Mouse (Mus musculus) heart, adult 2 months (tissue): Measurements from ENCODE around the gene Zfp954. TPM values are rescaled to one million over a fixed set of nuclear protein-coding genes. Genes with fewer than 3 reads are reported as not detected.
A peak's percentile ranks its signal among the peaks of the same experiment; 100 is the strongest.

Experiments
- DNase-seq, 2 experiments: peaks; one replicate each; pipeline ENCODE4 v3.0.0; 2021
- H3K27ac ChIP-seq: fragments of 200-600 bp; 2 replicates; pipeline ENCODE4 v1.8.1; 2022
- H3K27me3 ChIP-seq: fragments of 200-500 bp; 2 replicates; pipeline ENCODE4 v1.6.1; 2012; ENCODE audit warnings: mild to moderate bottlenecking, low read length, inconsistent platforms, mixed read lengths; ENCODE audit not compliant: control insufficient read depth, insufficient read depth
- H3K36me3 ChIP-seq: fragments of 200-500 bp; 2 replicates; pipeline ENCODE4 v1.6.1; 2012; ENCODE audit warnings: low read length, inconsistent platforms; ENCODE audit not compliant: control insufficient read depth, insufficient read depth
- H3K4me1 ChIP-seq: fragments of 200-500 bp; 2 replicates; pipeline ENCODE4 v1.6.1; 2011; ENCODE audit warnings: low read length; ENCODE audit not compliant: control insufficient read depth, insufficient read depth
- H3K4me3 ChIP-seq: fragments of 200-600 bp; 2 replicates; pipeline ENCODE4 v1.8.1; 2022
- H3K79me2 ChIP-seq: fragments of 200-500 bp; replicated peaks from 2 replicates; pipeline ENCODE4 v1.6.1; 2012; ENCODE audit warnings: mild to moderate bottlenecking, inconsistent platforms, low read length, moderate library complexity, mixed read lengths; ENCODE audit not compliant: control insufficient read depth, insufficient read depth
- H3K9ac ChIP-seq: fragments of 200-500 bp; 2 replicates; pipeline ENCODE4 v1.6.1; 2012; ENCODE audit warnings: low read depth, mild to moderate bottlenecking, control low read depth, inconsistent platforms, low read length, mixed read lengths
- CTCF ChIP-seq: fragments of 200-600 bp; IDR thresholded peaks from 2 replicates; pipeline ENCODE4 v1.8.1; 2022; ENCODE audit warnings: antibody characterized with exemption, mild to moderate bottlenecking, moderate library complexity
- EP300 ChIP-seq: fragments of 200-500 bp; IDR thresholded peaks from 2 replicates; pipeline ENCODE4 v1.6.1; 2011; ENCODE audit warnings: low read depth, low read length, control low read depth; ENCODE audit not compliant: insufficient read depth
- POLR2A ChIP-seq: fragments of 200-500 bp; IDR thresholded peaks from 2 replicates; pipeline ENCODE4 v1.6.1; 2011; ENCODE audit warnings: mild to moderate bottlenecking, low read depth, low read length, control low read depth; ENCODE audit not compliant: insufficient read depth
- WGBS: fragments of 180-500 bp; shearing (Covaris S2); methylation state at CpG from one replicate; pipeline ENCODE4 v1.1.7; 2018; 5-methylcytosine and 5-hydroxymethylcytosine counted together
- intact Hi-C: fragments of 180-260 bp; cut with DNase I; formaldehyde crosslinking; loops from one replicate; pipeline ENCODE4 v1.15.1; 2025
- polyA plus RNA-seq: library from polyadenylated mRNA; depleted of rRNA; stranded (reverse); fragments of >200 nt; gene quantifications from 2 replicates; pipeline ENCODE4 v1.2.3, GENCODE M21; 2012; rRNA removed
- total RNA-seq, 2 experiments: library from RNA; stranded (reverse); gene quantifications; 2 replicates each; pipeline ENCODE4 v1.2.3; 2021

Zfp954 gene
- total and polyA plus RNA-seq, 3 experiments: 2.6 to 3.9 (median 3.7) TPM

GRCm38 (mm10) chr7:7121602-7121980 lies 303 bp upstream of the Zfp954 start:
- Histone ChIP-seq H3K27me3 (no peaks in the 10 kb centered on the region), H3K4me1 (no peaks in the 10 kb centered on the region), H3K79me2 (no peaks in the 10 kb centered on the region), H3K36me3 (no peaks in the 10 kb centered on the region), H3K27ac (no peak overlapping the region; the same call in 1 of the 2 replicates), H3K9ac (no peak overlapping the region), H3K4me3 (peak overlapping the region; percentile 85)
- WGBS: 52% methylated on average over 6 of the region's 6 CpGs
- intact Hi-C loops: loop anchor here (5.0 to 10.0 kb wide), 5 partner anchors 51 to 947 kb away; partner anchors contain the start of genes Zfp28, Zfp418 and Zfp444
- no peak for DNase-seq
- TF ChIP-seq POLR2A: no peak
- TF ChIP-seq CTCF: no peak
- no peak for TF ChIP-seq EP300

GRCm38 (mm10) chr7:7118441-7118840 lies 2.8 kb downstream of the Zfp954 start:
- WGBS: 73% methylated on average over 2 of the region's 2 CpGs
- Histone ChIP-seq H3K4me1 (no peaks in the 10 kb centered on the region), H3K36me3 (no peaks in the 10 kb centered on the region), H3K9ac (no peak overlapping the region), H3K27me3 (no peaks in the 10 kb centered on the region), H3K27ac (no peak overlapping the region), H3K4me3 (no peak overlapping the region), H3K79me2 (no peaks in the 10 kb centered on the region)
- TF ChIP-seq EP300 (no peak), CTCF (no peak), POLR2A (no peak)
- intact Hi-C loops: no loop called here
- DNase-seq: no peak

- H3K79me2 ChIP-seq: no peaks in the 10 kb centered on the region
- H3K9ac ChIP-seq: no peak overlapping the region
- 85% methylated on average over 7 of the region's 7 CpGs for WGBS
- H3K36me3 ChIP-seq: no peaks in the 10 kb centered on the region
- H3K4me3 ChIP-seq: no peak overlapping the region
- H3K4me1 ChIP-seq: no peaks in the 10 kb centered on the region
- H3K27me3 ChIP-seq: no peaks in the 10 kb centered on the region
- no peak for DNase-seq
- TF ChIP-seq POLR2A: no peak
- TF ChIP-seq EP300: no peak
- TF ChIP-seq CTCF: no peak
- intact Hi-C loops: no loop called here
- H3K27ac ChIP-seq: no peak overlapping the region
Measured at GRCm38 (mm10) chr7:7108501-7108900, 12.8 kb downstream of the Zfp954 start.

Other genes starting within 250 kb of the Zfp954 start
- gene Aurkc, start 126.2 kb downstream of the Zfp954 start, total RNA-seq: not detected
- gene Aurkc, start 126.2 kb downstream of the Zfp954 start, polyA plus RNA-seq: not detected in 2 replicates
- gene Zfp773, start 15.3 kb upstream of the Zfp954 start, total RNA-seq: under 1 TPM; 0.23 to 0.32 TPM
- gene Zfp773, start 15.3 kb upstream of the Zfp954 start, polyA plus RNA-seq: 0.14 and 0.20 TPM in 2 replicates
- gene Zfp418, start 49.8 kb upstream of the Zfp954 start, total RNA-seq: 1 to 10 TPM; 2.0 to 2.1 TPM
- gene Zfp418, start 49.8 kb upstream of the Zfp954 start, polyA plus RNA-seq: 0.51 and 1.2 TPM in 2 replicates
- 1 to 10 TPM; 1.3 to 2.3 TPM for gene Zfp772, start 88.5 kb upstream of the Zfp954 start, total RNA-seq
- gene Zfp772, start 88.5 kb upstream of the Zfp954 start, polyA plus RNA-seq: 1.00 and 1.8 TPM in 2 replicates
- under 1 TPM in 1 of 2 experiments, not detected in 1; 0.09 TPM for gene Vmn2r29, start 125.8 kb upstream of the Zfp954 start, total RNA-seq
- gene Vmn2r29, start 125.8 kb upstream of the Zfp954 start, polyA plus RNA-seq: 0.06 TPM in 1 of 2 replicates, not detected in the other
- gene Gm45844, start 156.8 kb upstream of the Zfp954 start, total RNA-seq: 1 to 10 TPM in 1 of 2 experiments, under 1 TPM in 1; 0.34 to 2.2 TPM
- gene Gm45844, start 156.8 kb upstream of the Zfp954 start, polyA plus RNA-seq: 0.20 and 0.98 TPM in 2 replicates
- gene Clcn4, start 179.4 kb upstream of the Zfp954 start, total RNA-seq: 10 to 100 TPM; 50.1 to 55.4 TPM
- 27.2 and 48.8 TPM in 2 replicates for gene Clcn4, start 179.4 kb upstream of the Zfp954 start, polyA plus RNA-seq
- gene Vmn2r30, start 216.1 kb upstream of the Zfp954 start, total RNA-seq: not detected
- not detected in 2 replicates for gene Vmn2r30, start 216.1 kb upstream of the Zfp954 start, polyA plus RNA-seq